Mouse (Mus musculus) lung, postnatal 36 days (tissue): ENCODE results near the gene Acp7.

Source experiments
- DNase-seq: peaks from one replicate; pipeline ENCODE4 v3.0.0; 2022; ENCODE audit warnings: mixed read lengths

Acp7 gene

GRCm38 (mm10) chr7:28601029-28601428, 30.1 kb downstream of the Acp7 start:
- peak; percentile 79 for DNase-seq

- no peak for DNase-seq
These were observed 32.2 kb downstream of the Acp7 start for GRCm38 (mm10) chr7:28598951-28599350.

GRCm38 (mm10) chr7:28597642-28598446, 33.3 kb downstream of the Acp7 start, which contains the start of the genes Samd4b and Pak4:
Gene Samd4b, minus strand, starts transcription at chr7:28598144.
Gene Pak4, minus strand, starts transcription at chr7:28598185.
- DNase-seq = peak; percentile 100

GRCm38 (mm10) chr7:28597277-28597570, 33.9 kb downstream of the Acp7 start:
- DNase-seq = no peak

- DNase-seq = peak; percentile 92
These were observed 34.5 kb downstream of the Acp7 start for GRCm38 (mm10) chr7:28596436-28597276.

- DNase-seq = no peak
These were observed 35.2 kb downstream of the Acp7 start for GRCm38 (mm10) chr7:28595751-28596435.

- peak; percentile 61 for DNase-seq
These were observed 37.7 kb downstream of the Acp7 start for GRCm38 (mm10) chr7:28593206-28594111.

- DNase-seq = no peak
These were observed 39.3 kb downstream of the Acp7 start for GRCm38 (mm10) chr7:28591862-28592261.

GRCm38 (mm10) chr7:28587644-28588043, 43.5 kb downstream of the Acp7 start:
- no peak for DNase-seq

GRCm38 (mm10) chr7:28586663-28587411, 44.3 kb downstream of the Acp7 start:
- peak; percentile 72 for DNase-seq

- DNase-seq = peak; percentile 61
These were observed 46.1 kb downstream of the Acp7 start for GRCm38 (mm10) chr7:28585001-28585400.

GRCm38 (mm10) chr7:28584468-28584867, 46.7 kb downstream of the Acp7 start:
- DNase-seq = no peak

GRCm38 (mm10) chr7:28583570-28584344, 47.4 kb downstream of the Acp7 start:
- DNase-seq = peak; percentile 62

- DNase-seq = no peak
These were observed 48.3 kb downstream of the Acp7 start for GRCm38 (mm10) chr7:28582841-28583240.

- no peak for DNase-seq
These were observed 49.4 kb downstream of the Acp7 start for GRCm38 (mm10) chr7:28581721-28582120.

- no peak for DNase-seq
These were observed 51.3 kb downstream of the Acp7 start for GRCm38 (mm10) chr7:28579826-28580225.

- no peak for DNase-seq
These were observed 52.5 kb downstream of the Acp7 start for GRCm38 (mm10) chr7:28578543-28579053.

- peak; percentile 91 for DNase-seq
These were observed 53.1 kb downstream of the Acp7 start for GRCm38 (mm10) chr7:28577826-28578542.

GRCm38 (mm10) chr7:28576271-28576914, 54.7 kb downstream of the Acp7 start:
- DNase-seq = peak; percentile 91
